Mouse (Mus musculus) naive thymus-derived CD4-positive, alpha-beta T cell, adult 2 months (primary cell): ENCODE measurements around the gene Arntl2.
A peak's percentile ranks its signal among the peaks of the same experiment; 100 is the strongest.

Experiments used
- DNase-seq: peaks from one replicate; pipeline ENCODE4 v3.0.0-alpha.2; 2011; ENCODE audit warnings: low read depth

Arntl2 gene

DNA sequence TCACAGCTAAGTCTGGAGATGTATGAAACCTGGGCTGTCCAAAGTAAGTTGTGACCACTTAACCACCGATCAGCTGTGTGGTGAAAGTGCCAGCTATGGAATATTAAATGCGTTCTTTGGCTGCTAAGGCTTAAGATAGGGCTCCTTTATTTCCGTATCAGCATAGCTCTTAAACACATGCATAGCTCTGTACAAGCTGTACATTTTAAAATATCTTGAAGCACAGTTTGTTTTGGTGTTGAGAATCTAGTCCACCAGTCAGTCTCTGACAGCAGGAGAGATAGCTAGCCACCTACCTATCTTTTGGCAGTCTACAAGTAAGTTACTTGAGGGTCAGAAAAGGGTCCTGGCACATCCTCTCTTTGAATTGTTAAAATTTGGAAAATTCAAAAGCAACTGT lies 17.8 kb upstream of the Arntl2 start:
- no peak for DNase-seq

DNA sequence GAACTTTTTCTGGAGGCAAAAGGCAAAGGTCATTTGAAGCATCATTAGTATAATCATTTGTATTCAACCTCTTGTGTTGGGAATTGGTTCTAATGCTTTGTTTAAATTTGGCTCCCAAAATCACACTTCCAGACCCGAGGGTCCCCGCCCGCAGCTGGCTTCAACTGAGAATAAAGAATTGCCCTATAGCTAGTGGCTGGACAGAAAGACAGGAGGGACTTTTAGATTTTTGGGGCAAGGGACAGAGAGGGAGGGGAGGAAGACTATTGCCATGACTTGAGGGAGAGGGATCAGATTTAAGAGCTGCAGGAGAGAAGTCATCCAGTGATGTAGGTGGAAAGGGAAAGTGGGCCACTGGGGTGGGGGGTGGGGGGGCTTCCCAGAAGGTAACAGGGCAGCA lies 14.3 kb upstream of the Arntl2 start:
- DNase-seq = no peak

DNA sequence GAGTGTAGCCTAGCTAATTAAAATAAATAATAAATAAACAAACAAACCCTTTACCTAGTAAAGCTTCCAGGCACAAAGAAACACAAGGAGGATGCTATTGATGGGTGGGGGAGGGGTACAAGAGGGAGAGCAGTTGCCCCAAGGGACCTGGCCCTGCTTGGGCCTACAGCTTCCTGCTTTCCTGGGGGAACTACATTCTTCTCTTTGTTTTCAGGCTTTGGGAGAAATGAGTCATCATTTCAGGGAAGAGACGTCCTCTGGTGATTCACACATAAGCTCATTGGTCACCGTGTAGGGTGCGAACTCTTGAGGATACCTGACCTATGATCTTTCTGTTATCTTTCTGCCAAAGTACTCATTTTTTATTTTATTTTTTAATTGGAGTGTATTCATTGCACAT lies 2.3 kb upstream of the Arntl2 start:
- no peak for DNase-seq

DNA sequence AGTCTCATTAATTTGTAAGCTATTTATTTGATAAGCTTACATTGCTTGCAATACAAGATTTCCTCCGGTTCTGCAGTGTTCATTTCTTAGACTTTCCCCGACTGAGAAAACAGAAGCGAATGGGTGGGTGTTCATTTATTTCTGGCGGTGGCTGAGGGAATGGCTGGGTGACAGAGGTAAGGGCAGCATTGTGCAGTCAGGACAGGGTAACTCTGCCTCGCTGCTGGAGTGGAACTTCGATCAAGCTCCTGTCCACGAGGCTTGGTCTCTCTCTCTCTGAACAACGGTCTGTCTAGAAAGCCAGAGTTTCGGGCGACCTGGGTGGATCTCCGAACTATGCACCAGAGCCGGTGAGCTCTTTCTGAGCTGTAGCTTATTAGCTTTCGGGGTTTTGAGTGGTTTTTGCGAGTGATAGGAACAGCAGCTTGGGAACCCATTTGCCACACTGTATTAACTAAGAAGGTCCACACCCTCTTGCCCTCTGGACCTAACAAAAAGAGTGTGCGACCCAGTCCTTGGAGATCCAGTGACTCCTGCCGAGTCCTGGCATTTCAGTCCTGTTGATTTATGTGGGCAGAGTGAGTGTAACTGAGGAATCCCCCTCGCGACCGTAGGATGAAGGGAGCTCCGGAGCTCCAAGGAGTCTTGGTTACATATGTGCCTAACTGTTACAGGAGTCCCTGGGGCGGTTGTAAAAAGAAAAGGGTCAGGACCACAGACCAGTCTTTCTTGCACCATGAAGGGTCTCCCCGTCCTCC lies 510 bp upstream of the Arntl2 start:
- DNase-seq = no peak

DNA sequence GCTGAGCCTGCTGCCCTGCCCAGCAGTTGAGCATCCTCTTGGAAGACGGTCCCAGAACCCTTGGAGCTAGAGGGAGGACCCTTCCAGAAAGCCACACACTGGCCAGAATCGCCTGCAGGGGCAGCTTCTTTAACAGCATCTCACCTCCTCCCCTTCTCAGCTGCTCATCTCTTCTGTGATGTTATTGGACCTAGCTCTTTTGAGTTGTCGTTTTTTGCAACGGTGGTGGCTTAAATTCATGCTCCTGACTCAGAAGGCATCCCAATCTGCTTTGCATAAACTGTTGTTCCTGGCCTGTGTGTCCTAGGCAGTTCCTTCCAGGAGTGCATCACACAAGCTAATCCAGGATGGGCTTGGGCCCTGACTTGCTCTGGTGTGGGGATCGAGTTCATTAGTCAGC lies 1.6 kb downstream of the Arntl2 start:
- DNase-seq = no peak

DNA sequence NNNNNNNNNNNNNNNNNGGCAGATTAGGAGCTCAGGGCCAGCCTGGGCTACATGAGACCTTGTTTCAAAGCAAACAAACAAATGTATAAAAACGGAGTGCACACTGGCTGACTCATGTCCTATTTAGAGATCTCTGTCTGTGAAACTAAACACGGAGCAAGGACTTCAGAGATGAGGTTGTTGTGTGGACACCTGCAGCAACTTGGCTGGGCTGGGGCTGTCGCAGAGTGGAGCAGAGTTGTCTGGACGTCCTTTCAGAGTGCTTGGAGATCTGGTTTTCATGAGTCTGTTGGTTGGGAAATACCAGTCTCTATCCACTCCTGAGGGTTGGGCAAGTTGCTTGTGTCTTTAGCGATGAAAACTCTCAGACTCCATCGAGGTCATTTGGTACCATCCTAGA lies 14.1 kb downstream of the Arntl2 start:
- DNase-seq = no peak

DNA sequence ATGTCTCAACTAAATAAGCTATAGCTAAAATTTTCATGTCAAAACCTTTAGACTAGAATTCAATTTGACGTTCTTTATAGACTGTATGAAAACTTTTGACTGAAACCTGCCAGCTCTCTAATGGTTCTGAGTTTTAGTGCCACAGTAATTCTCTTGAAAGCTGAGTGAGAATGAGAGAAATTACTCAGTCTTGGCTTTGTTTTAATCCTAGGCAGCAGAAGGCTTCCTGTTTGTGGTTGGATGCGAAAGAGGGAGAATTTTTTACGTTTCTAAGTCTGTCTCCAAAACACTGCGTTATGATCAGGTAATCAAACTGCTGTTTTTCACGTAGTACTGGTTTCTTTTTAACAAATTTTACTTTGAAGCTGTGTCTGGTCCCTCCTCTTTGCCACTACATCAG lies 17.2 kb downstream of the Arntl2 start:
- no peak for DNase-seq

DNA sequence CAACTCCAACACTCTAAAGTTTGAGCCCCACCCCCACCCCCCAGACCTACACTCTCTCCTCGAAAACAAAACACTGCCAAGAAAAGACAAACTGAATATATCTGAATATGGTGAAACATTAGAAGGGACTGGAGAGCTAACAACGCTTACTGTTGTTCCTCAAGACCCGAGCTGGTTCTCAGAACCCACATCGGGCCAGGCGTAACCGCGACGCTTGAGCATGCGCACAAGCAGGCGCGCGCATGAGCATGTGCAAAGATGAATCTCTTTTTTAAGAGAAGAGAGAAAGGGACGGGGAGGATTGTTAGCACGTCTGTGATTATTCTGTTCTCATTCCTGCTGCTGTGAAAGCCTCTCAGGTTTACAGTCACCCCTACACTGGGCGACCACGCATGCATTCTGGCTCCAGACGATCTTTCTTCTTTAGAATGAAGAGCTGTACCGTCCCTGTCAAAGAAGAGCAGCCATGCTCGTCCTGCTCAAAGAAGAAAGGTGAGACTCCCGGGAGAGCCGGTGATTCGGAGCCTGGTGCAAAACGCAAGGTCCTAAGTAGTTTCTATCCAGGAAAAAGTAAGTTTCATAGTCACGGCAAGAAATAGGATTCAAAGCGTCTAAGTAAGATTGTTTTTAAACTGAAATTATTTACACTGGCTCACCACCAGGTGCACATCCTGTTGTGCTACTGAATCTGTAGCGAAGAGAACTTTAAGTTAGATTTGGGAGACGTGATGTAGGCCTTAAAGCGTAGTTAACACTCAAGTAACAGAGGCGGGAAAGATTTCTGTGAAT lies 24.5 kb downstream of the Arntl2 start:
- no peak for DNase-seq

DNA sequence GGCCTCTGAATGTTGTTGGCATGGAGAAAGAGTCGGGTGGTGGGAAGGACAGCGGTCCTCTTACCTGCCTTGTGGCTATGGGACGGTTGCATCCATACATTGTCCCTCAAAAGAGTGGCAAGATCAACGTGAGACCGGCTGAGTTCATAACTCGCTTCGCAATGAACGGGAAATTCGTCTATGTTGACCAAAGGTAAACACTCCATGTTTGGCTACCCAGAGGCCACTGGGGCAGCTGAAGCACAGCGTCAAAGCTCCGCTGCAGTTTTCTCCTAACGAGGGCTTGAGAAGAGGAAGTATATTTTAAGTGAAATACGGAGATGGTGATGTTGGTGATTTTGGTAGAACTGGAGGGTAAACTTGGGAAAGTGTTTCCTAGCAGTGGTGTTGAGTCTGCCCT lies 26.1 kb downstream of the Arntl2 start:
- no peak for DNase-seq

DNA sequence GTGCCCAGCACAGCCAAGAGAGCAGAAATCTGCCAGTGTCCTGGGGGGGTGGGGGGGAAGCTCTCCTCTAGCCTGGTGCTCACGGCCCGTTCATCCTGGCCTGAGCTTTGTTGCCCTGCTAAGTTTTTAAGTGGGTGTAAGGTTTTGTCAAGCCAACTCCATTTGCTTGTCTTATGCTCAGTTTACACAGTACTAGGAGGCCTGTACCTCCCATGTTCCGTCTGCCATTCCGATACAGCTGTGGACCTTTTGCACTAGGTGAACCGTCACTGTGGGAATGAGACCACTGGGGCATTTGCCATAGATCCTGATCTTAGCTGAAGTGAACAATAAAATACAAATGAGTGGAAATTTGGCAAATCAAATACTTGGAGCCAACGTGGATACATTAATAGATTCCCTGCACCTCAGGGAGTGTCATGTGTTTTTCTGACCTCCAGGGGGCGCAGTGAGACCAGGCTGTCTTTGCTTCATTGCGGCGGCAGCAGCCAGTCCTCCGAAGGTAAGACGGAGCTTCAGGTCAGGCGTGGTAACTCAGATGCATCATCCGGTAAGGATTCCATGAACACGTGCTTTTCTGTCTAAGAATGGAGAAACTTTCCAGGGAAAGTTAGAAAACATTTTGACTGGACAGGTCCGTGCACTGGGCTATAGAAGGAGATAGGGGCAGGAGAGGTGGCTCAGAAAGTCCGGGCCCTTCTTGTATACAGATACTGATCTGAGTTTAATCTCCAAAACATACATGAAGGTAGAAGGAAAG lies 29.1 kb downstream of the Arntl2 start:
- DNase-seq = peak; percentile 61

DNA sequence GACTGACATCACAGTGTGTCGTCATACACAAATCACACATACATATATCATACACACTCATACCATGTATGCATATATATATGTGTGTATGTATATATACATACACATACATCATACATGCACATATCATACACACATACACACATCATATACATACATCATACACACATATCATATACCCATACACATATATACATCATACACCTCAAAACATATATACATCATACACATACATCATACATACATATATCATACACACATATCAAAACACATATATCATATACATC lies 29.6 kb downstream of the Arntl2 start:
- peak; percentile 2 for DNase-seq

DNA sequence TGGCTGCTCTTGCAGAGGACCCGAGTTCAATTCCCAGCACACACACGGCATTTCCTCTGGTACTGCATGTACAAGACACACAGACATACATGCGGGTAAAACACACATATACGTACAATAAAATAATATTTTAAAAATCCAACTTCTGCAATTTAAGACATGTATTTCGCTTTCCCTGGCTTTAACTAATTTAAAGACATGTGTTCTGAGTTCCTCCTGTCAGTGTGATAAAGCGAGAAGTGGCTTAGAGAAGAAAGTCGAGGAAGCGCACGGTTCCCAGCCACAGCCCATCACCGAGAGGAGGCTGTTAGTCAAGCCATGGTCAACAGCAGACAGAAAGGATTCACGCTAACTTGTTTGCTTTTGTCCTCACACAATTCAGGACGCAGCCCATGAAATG lies 35.5 kb downstream of the Arntl2 start:
- DNase-seq = no peak

DNA sequence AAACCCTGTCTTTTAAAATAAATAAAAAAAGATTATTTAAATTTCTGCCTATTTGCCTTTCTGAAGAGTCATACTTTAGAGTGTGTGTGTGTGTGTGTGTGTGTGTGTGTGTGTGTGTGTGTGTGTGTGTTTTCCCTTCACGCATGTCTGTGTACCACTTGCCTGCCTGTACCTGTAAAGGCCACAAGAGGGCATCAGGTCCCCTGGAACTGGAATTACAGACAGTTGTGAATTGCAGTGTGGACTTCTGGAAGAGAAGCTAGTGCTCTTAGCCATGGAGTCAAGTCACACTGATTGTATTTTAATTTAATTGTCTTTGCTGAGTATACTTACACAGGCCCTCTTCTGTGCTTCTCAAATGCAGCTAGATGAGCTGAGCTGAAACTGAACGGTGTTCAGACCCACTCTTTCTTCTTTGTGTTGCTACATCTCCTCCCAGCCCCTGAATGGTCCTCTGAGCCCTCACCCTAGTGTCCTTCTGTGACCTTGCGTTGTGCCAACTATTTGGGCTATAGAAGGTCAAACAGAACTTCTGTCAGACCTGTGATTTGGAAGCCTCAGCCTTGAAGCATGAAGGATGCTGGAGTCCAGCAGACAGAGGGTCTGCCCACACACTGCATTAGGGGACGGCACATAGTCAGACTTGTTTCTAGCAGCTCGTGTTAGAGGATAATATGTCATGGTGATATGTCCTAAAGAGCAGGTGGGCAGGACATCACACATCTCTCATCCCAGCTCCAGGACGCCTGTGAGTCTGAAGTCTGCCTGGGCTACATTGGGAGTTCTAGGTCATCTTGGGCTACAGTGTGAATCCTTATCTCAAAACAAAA lies 37.8 kb downstream of the Arntl2 start:
- peak; percentile 38 for DNase-seq

DNA sequence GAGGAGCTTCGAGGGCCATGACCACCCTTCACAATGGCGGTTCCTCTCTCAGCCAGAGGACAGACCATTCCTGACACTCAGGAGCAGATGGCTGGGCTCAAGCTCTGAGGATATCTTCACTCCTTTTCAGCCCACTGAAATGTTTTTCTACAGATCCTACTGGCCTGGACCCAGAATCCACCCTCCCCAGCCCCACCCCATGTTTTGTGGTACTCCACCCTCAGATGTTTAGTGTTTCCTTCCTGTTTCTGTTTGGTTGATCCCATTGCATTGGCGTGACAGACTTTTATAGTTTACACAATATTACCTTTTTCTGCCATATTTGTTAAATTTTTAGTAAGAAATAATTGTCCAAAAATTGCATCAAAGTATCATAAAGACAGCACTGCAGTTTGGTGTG lies 38.5 kb downstream of the Arntl2 start:
- no peak for DNase-seq

DNA sequence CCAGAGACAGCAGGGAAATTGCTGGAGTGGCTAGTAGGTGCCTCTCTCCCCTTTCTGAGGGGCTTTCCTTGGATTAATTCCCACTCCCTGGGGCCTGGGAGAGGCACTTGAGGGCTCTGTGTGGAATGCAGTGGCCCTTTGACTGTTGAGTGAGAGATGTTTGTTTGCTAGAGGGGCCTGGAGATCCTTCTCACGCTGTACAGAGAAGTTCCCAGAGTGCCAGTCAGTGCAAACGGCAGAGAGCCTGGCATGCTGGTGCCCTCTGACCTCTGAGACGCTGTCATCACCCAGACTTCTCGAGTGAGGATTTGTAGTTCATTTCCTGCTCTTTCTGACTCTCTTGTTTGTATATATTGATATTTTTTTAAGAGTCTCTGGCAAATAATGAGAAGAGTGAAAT lies 39.9 kb downstream of the Arntl2 start:
- DNase-seq = no peak

DNA sequence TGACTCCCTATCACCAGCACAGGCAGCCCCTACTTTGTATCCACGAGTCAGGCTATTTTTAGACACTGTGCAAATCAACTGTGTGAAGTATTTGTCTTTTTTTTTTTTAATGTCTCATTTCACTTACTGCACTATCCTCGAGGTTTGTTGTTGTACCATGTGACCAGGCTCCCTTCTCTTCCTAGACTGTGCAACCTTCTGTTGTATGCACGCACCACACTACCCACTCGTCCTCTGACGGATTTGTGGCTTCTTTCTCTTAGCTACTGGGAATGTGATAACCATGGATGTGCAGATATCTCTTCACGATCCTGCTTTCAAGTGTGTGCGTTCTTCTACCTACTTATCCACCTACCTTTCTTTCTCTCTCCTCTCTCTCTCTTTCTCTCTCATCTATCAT lies 41.5 kb downstream of the Arntl2 start:
- no peak for DNase-seq

DNA sequence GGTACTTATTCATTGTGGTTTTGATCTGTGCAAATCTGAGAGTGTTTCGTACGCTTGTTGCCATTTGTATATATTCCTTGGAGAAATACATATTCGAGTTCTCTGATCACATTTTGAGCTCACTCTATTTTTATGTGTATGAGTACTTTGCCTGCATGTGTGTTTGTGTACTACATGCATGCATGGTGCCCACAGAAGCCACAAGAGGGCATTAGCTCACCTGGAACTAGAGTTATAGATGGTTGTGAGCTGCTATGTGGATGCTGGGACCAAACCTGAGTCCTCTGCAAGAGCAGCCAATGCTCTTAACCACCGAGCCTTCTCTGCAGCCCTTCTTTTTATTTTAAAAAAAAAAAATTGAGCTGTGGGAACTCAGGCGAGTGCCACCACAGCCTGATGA lies 42.5 kb downstream of the Arntl2 start:
- no peak for DNase-seq

DNA sequence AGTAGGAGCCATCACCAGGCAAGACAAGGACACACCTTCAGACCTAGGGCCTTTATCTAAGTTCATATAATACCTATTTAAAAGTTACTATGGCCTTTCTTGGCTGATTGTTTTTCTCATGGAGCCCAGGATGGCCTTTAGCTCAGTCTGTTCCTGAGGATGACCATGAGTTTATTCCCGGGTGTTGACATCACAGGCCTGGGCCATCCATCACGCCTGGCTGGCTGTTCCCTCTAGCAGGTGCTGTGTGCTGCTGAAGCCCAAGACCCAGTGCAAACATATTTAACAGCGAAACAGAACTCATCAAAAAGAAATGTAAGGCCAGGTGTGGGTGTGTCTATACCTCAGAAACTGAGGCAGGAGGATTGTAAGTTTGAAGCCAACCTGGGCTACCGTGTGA lies 43.0 kb downstream of the Arntl2 start:
- no peak for DNase-seq

DNA sequence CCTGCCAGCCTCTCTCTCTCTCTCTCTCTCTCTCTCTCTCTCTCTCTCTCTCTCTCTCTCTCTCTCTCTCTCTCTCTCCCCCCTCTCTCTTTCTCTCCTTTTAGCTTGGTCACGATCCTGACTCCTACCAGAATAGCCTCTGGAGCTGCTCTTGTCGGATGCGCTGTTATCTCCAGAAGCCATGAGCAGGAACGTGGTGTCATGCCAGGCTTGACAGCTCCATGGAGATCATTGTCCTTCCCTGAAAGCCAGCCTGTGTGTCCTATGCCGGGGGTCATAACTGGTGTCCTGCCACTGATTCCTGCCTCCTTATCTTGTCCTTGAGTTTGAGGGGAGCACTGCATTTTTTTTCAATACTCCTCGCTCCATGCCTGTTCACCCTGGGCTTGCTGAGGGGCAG lies 49.0 kb downstream of the Arntl2 start:
- no peak for DNase-seq

DNA sequence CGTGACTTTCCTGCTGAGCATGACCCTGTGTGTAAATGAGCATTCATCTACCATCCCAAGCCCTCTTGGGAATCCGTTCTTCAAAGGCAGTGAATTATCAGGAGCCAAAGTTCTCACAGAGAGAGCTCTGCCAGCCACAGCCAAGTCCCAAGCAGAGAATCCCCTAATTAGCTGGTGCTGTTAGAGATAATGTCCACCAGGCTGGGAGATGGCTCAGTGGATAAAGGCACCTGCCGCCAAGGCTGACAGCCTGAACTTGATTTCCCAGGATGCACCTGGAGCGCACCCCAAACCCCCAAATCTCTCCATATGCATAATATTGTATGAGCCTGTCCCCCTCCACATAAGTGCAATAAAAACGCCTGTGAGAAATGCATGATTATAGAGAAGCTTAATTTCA lies 49.5 kb downstream of the Arntl2 start:
- no peak for DNase-seq

DNA sequence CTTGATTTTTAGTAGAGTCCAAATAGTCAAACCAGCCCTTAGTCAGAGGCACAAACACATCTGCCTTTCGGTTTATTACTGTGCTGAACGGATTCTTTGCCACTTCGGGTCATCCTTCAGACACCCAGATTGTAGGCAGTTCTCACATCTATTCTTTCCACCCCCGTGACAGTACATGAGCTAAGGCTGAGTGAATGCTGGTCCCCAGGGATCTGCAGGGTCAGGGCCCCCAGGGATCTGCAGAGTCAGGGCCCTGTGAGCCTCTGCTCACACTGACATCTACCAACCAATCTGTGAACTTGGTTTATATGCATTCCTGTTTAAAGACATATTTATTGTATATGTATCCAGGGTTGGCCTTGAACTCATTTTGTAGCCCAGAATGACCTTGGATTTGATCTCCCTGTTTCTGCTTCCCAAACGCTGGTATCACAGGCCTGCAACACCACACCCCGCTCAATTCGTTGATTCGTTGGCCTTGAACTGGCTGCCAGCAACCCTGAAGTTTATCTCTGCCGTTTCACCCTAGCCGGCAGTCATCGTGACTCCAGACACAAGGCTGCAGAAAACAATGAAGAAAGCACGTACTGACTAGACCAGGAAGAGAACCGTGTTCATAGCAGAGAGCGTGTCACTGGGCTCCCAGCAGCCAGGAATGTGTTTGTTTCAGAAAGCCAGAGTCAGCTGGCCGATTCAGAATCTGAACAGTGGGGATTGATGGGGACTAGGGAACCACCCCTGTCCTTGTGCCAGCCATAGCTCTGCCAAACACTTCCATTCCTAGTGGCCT lies 50.3 kb downstream of the Arntl2 start:
- DNase-seq = no peak

DNA sequence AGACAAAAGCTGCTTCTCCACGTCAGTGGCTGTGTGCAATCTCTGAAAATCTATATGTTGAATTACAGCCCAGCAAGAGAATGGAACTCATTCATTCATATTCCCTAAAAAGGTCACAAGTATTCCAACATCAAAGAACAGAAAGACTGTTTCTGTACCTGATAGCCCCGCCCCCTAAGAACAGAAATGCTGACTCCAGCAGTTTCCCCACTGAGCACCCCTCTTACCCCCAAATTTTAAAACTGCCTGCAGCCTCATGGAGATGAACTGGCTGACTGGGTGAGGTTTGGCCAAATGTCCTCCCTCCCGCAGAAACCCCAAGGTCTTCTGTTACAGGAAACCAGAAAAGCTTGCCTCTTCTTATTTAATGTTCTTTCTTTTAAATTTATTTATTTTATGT lies 51.5 kb downstream of the Arntl2 start:
- DNase-seq = no peak
